Mouse (Mus musculus) lung, adult 2 months (tissue): ENCODE results near the gene Myod1. TPM values are rescaled to one million over a fixed set of nuclear protein-coding genes. Genes with fewer than 3 reads are reported as not detected.

Experiments
- DNase-seq: peaks from one replicate; pipeline ENCODE4 v3.0.0; 2022
- H3K4me1 ChIP-seq: fragments of 200-500 bp; 2 replicates; pipeline ENCODE4 v1.6.1; 2011; ENCODE audit warnings: low read length; ENCODE audit not compliant: control insufficient read depth, insufficient read depth
- H3K4me3 ChIP-seq: fragments of 200-500 bp; replicated peaks from 2 replicates; pipeline ENCODE3; 2011; ENCODE audit warnings: low read depth, mild to moderate bottlenecking, control low read depth, low read length; ENCODE audit errors: extremely low read depth
- CTCF ChIP-seq: fragments of 200-500 bp; IDR thresholded peaks from 2 replicates; pipeline ENCODE4 v1.5.1; 2011; ENCODE audit warnings: mild to moderate bottlenecking, low read length, control low read depth; ENCODE audit not compliant: insufficient read depth
- POLR2A ChIP-seq: fragments of 200-500 bp; IDR thresholded peaks from 2 replicates; pipeline ENCODE4 v1.6.1; 2011; ENCODE audit warnings: low read depth, mild to moderate bottlenecking, control low read depth, low read length, borderline replicate concordance; ENCODE audit errors: extremely low read depth
- WGBS: fragments of 180-500 bp; shearing (Covaris S2); methylation state at CpG from one replicate; pipeline ENCODE4 v1.1.7; 2018; 5-methylcytosine and 5-hydroxymethylcytosine counted together
- polyA plus RNA-seq: library from polyadenylated mRNA; depleted of rRNA; stranded (reverse); fragments of >200 nt; gene quantifications from 2 replicates; pipeline ENCODE4 v1.2.3, GENCODE M21; 2012

Myod1 gene
- polyA plus RNA-seq, 1 experiment: 1.1 TPM

DNA sequence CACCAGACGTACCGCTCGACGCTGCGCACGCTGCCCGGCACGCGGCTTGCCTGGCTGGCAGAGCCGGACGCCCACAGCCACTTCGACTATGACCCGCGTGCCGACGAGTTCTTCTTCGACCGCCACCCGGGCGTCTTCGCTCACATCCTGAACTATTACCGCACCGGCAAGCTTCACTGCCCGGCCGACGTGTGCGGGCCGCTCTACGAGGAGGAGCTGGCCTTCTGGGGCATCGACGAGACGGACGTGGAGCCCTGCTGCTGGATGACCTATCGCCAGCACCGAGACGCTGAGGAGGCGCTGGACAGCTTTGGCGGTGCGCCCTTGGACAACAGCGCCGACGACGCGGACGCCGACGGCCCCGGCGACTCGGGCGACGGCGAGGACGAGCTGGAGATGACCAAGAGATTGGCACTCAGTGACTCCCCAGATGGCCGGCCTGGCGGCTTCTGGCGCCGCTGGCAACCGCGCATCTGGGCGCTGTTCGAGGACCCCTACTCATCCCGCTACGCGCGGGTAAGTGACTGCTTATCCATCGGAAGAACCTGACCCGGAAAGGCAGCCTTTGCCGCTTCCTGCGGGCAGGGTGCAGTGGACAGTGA is 21.6 kb downstream of the Myod1 start:
- TF ChIP-seq CTCF (no peak), POLR2A (no peak)
- no peak for DNase-seq
- H3K4me3 ChIP-seq: no peak overlapping the region
- WGBS: 9% methylated on average over 70 of the region's 70 CpGs
- no peaks in the 10 kb centered on the region for H3K4me1 ChIP-seq

GRCm38 (mm10) chr7:46398612-46399011 is 22.3 kb downstream of the Myod1 start:
- Histone ChIP-seq H3K4me1 (no peaks in the 10 kb centered on the region), H3K4me3 (no peak overlapping the region)
- TF ChIP-seq POLR2A (no peak), CTCF (no peak)
- 52% methylated on average over 4 of the region's 4 CpGs for WGBS
- DNase-seq: no peak

GRCm38 (mm10) chr7:46399676-46400075 is 23.4 kb downstream of the Myod1 start:
- no peaks in the 10 kb centered on the region for H3K4me1 ChIP-seq
- WGBS: 100% methylated on average over 1 of the region's 1 CpGs
- DNase-seq: no peak
- no peak overlapping the region for H3K4me3 ChIP-seq
- no peak for TF ChIP-seq CTCF
- TF ChIP-seq POLR2A: no peak

DNA sequence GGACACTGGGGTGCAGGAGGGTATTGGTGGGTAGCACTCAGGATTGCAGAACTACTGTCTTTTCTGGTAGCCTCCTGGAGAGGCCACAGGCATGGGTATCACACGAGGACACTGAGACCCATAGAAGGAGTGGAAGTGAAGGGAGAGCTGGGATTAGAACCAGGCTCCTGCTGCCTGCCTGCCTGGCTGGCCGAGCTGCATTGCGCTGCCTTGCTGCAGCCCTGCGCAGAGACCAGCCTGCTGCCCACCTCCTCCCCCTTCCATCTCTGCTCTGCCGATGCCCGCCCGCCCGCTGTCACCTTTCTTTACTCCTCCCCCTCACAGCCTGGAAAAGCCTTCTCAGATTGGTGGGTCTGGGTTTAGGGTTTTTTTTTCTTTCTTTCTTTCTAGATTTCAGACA is 24.1 kb downstream of the Myod1 start:
- Histone ChIP-seq H3K4me3 (no peak overlapping the region), H3K4me1 (no peaks in the 10 kb centered on the region)
- DNase-seq: no peak
- WGBS: 34% methylated on average over 8 of the region's 8 CpGs
- no peak for TF ChIP-seq CTCF

GRCm38 (mm10) chr7:46401371-46402180 is 25.3 kb downstream of the Myod1 start:
- Histone ChIP-seq H3K4me3 (no peak overlapping the region), H3K4me1 (no peaks in the 10 kb centered on the region)
- WGBS: 62% methylated on average over 3 of the region's 3 CpGs
- DNase-seq: no peak
- no peak for TF ChIP-seq POLR2A

GRCm38 (mm10) chr7:46403616-46404485 is 27.6 kb downstream of the Myod1 start:
- DNase-seq: no peak
- Histone ChIP-seq H3K4me3 (no peak overlapping the region), H3K4me1 (no peaks in the 10 kb centered on the region)
- WGBS: 81% methylated on average over 15 of the region's 15 CpGs
- TF ChIP-seq POLR2A (no peak), CTCF (no peak)

- no peaks in the 10 kb centered on the region for H3K4me1 ChIP-seq
- TF ChIP-seq CTCF: no peak
- no peak overlapping the region for H3K4me3 ChIP-seq
- WGBS: 81% methylated on average over 7 of the region's 7 CpGs
- DNase-seq: no peak
Observed at GRCm38 (mm10) chr7:46404756-46405155, 28.5 kb downstream of the Myod1 start.

GRCm38 (mm10) chr7:46408606-46409005 is 32.3 kb downstream of the Myod1 start:
- no peak overlapping the region for H3K4me3 ChIP-seq
- TF ChIP-seq CTCF: no peak
- TF ChIP-seq POLR2A: no peak
- WGBS: 76% methylated on average over 9 of the region's 9 CpGs
- no peak for DNase-seq
- no peaks in the 10 kb centered on the region for H3K4me1 ChIP-seq

- no peak for DNase-seq
- 35% methylated on average over 12 of the region's 12 CpGs for WGBS
- TF ChIP-seq POLR2A (no peak), CTCF (no peak)
- Histone ChIP-seq H3K4me3 (no peak overlapping the region), H3K4me1 (no peaks in the 10 kb centered on the region)
Observed at GRCm38 (mm10) chr7:46409204-46409789, 33.0 kb downstream of the Myod1 start.

DNA sequence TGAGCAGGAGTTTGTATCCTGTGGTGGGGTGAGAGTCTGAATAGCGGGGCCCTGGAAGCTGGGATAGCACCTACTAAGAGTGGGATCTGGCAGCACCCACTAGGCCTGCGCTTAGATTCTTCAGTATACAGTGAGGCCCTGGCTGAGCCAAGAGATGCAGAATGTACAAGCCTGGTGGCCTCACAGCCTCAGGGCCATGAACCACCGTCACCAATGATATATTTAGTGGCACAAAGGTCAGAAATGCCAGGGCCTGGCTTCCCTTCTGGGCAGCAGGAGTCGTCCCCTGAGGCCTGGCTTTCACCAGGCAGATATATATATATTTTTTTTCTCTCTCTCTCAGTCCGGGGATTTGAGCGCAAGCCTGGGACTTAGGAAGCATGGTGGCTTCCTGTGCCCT is 34.5 kb downstream of the Myod1 start:
- DNase-seq: no peak
- H3K4me1 ChIP-seq: no peaks in the 10 kb centered on the region
- H3K4me3 ChIP-seq: no peak overlapping the region
- TF ChIP-seq POLR2A (no peak), CTCF (no peak)
- WGBS: 67% methylated on average over 6 of the region's 6 CpGs
